Mouse (Mus musculus) right cerebral cortex, adult 18-20 months (tissue): ENCODE data around the gene Gm266.
"Not testable (repeated sequence)": the region's sequence is repeated elsewhere in the genome, so short reads cannot be mapped to it uniquely, and the experiment has no call there.

Source experiments
- DNase-seq: peaks from one replicate; pipeline ENCODE4 v3.0.0; 2022; ENCODE audit warnings: mixed read lengths

Gene Gm266

GRCm38 (mm10) chr12:111485652-111486306 is at the start of gene Gm266:
TSS of gene Gm266 (minus strand) at chr12:111485823.
- DNase-seq, result no peak

DNA sequence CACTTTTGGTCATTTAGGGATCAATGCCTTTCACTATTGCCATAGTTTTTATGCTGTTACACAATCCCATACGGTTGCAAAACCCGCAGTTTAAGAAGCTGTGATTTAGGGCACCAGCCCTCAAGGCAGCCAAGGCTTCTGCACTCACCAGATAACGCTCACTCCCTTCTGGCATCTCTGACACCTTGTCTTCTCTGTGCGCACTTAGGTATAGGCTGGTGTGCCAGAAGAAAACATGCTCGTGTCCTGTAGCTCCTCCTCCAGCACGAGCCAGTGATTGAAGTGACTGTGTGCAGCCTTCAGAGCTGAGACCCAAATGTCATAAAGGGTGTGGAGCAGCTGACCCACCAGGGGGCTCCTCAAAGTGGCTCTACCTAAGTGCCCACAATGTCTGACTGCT is 49.7 kb upstream of the Gm266 start:
- no peak for DNase-seq

DNA sequence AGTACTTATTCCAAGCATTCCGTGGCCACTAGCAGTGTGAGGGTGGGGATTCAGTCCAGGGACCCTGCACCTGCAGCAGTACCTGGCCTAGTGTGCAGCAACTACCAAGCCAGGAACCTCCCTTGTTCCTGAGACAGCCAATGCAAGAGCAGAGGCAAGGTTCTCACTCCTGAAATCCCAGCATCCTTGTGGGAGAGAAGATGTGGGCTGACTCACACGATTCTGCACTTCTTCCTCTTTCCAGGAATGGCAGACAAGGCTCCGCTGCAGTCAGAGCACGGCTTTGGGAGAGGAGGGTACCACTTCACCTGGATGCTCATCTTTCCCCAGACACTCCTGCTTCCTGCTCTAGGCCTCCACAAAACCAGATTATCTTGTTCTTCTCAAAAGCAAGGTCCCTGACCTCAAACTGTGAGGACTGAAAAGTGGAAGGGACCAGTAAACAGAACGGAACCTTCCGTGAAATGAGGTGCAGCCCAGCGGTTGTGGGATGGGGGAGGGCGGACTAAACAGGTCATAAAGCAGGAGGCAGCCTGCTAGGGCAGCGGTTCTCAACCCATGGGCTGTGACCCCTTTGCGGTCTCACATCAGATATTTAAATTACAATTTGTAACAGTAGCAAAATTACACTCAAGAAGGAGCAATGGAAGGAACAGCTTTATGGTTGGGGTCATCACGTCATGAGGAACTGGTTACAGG is 47.6 kb upstream of the Gm266 start:
- DNase-seq, result peak; percentile 54

DNA sequence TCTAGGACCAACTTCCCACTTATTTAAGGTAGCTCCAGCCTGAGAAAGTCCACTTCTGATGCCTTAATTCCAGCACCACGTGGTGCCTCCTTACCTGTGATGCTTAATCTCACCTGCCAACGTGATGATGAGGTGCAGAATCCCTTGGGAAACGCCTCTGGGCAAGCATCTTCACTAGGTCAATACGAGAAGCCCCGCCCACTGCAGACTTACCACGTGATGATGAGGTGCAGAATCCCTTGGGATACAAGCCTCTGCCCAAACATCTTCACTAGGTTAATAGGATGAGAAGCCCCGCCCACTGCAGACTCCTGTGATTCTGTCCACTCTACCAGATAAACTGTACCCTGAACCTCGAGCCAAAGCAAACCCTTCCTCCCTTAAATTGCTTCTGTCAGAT is 43.6 kb upstream of the Gm266 start:
- no peak for DNase-seq

DNA sequence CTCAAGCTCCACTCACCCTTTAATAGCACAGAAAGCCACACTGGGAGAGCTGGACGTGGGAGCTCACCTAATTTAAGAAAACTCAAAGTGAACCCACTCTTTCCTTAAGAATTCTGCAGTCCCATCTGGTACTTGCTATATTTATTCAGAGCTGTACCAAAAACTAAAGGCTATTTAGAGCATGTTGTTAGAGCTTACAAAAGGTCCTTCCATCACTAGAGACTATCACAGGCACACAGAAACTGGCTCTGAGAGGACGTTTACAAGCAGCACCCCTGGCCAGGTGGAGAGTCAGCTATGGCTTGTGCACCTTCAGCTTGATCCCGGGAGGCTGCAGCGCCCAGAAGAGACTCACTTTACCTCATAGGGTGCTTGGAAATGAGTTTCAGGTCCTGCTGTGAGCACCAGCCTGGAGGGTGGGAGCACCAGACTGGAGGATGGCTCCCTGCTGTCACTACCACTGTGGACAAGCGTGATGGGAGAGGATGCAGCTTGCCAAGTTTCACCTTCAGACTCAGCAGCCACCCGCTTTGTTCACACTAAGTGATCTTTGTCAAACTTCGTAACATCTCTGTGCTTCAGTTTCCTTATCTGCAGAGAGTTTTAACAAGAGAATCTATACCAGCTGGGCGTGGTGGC is 42.1 kb upstream of the Gm266 start:
- DNase-seq, result peak; percentile 77

GRCm38 (mm10) chr12:111524883-111525282 is 39.3 kb upstream of the Gm266 start:
- no peak for DNase-seq

- no peak for DNase-seq
Measured at GRCm38 (mm10) chr12:111524469-111524868, 38.8 kb upstream of the Gm266 start.

- no peak for DNase-seq
Measured at GRCm38 (mm10) chr12:111520994-111521393, 35.4 kb upstream of the Gm266 start.

DNA sequence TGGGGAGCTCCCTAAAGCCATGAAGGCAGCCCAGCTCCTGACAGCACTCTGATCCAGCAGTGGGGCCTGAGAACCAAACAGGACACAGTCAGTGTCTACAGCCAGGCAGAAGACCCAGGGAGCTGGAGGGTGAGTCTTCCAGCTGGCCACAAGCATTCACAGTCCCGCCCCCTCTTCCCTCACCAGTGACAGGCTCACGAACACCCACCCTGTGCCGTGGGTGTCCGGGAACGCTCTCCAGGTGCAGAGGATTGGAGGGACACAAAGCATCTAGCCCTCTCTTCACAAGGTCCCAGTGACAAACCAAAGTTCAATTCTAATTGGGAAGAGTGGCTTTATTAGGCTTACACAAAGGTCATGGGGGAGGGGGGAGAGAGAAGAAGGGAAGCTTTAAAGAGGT is 34.2 kb upstream of the Gm266 start:
- peak; percentile 47 for DNase-seq

GRCm38 (mm10) chr12:111518391-111518790 is 32.8 kb upstream of the Gm266 start:
- DNase-seq, result no peak

- no peak for DNase-seq
Measured at GRCm38 (mm10) chr12:111517901-111518300, 32.3 kb upstream of the Gm266 start.

DNA sequence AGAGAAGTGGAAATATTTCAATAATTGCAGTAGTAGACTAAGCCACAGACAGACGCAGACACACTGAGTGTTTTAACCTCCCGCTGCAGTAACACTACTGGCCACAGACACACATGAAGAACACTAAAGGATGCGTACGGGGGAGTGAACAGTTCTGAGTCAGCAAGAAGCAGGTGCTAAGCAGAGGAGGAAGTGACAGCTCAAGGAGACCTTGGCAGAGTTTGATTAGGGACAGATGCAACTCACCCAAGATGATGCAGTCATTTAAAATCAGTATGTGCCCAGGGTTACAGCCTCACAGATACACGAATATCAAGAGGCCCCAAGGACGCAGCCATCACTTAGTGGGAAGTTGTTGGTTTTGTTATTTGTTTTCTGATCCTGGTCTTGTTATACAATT is 31.2 kb upstream of the Gm266 start:
- DNase-seq, result peak; percentile 53

- no peak for DNase-seq
Measured at GRCm38 (mm10) chr12:111515920-111516319, 30.3 kb upstream of the Gm266 start.

DNA sequence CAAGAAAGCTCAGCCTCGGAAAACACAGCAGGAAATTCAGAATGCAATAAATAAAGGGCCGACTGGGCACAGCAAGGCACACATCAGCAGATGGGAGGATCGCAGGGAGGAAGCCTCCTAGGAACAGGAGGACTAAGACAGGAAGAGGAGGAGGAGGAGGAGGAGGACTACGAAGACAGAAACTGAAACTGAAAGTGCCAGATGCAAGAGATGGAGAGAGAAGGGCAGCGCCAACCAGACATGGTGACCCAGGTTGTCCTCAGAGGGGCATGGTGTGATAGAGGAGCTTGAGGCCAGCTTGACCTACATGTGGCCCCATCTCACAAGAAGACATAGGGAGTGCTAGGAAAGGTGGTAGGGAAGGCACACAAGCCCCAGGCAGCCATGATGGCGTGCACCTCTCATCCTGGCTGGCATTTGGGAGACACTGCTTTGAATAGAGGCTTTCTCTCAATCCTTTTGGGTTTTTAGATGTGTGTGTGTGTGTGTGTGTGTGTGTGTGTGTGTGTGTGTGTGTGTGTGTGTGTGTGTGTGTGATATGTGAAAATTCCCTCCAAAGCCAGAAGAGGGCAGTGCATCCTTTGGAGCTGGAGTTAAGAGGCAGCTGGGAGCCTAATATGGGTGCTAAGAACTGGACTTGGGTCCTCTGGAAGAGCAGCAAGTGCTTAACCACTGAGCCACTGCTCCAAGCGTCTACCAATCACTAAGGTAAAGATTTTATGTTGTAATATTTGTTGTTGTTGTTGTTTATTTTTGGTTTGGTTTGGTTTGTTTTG is 29.4 kb upstream of the Gm266 start:
- no peak for DNase-seq

GRCm38 (mm10) chr12:111514231-111514792 is 28.7 kb upstream of the Gm266 start:
- DNase-seq, result peak; percentile 10

DNA sequence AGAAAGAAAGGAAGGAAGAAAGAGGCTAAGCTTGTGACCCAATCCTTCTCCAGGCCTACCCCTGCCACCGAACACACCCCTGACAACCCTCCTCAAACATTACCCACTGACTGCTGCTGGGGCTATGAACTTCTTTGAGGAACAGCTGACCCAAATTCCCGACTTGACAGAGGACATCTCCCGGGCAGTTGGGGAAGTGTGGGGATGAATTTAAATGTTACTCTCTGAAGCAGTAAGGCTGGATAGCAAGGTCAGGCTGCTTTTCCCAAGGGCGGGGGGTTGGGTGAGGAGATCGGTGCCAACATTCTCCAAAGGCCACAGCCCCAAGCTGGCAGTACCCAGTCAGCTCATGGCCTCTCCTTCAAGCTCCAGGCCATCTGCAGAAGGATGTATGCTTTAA is 28.1 kb upstream of the Gm266 start:
- DNase-seq, result peak; percentile 51

GRCm38 (mm10) chr12:111512572-111513063 is 27.0 kb upstream of the Gm266 start:
- no peak for DNase-seq

GRCm38 (mm10) chr12:111508438-111508837 is 22.8 kb upstream of the Gm266 start:
- not testable (repeated sequence) for DNase-seq

- DNase-seq, result no peak
Measured at GRCm38 (mm10) chr12:111507962-111508361, 22.3 kb upstream of the Gm266 start.

DNA sequence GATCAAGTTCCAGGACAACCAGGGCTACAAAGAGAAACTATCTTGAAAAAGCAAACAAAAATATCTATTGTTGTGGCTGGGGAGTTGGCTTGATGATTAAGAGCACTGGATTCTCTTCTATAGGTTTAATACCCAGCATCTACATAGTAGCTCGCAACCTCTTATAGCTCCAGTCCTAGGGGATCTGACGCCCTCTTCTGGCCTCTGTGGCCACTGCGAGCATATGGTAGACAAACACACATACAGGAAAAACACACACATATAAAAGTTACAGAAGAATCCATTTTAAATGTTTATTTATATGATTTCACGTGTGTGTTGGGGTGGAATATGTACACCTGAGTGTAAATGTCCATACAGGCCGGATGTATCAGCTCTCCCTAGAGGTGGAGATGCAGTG is 21.4 kb upstream of the Gm266 start:
- DNase-seq, result no peak

DNA sequence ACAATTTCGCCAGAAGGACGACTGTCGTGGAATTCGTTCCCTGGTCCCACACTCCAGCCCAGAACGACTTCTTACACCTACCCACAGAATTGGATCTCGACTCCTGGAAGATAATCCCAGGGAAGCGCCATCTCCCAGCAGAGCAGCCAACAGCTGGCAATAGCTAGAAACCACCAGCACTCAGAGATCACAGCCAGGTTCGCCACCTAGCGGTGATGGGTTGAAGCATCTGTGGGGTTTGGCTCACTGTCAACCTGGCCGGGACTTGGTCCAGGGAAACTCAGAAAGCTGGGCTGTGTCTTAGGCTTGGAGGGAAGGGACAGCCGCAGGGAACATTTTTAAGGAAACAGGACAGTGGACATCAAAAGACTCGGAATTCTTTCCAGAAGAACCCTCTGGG is 19.3 kb upstream of the Gm266 start:
- peak; percentile 95 for DNase-seq

DNA sequence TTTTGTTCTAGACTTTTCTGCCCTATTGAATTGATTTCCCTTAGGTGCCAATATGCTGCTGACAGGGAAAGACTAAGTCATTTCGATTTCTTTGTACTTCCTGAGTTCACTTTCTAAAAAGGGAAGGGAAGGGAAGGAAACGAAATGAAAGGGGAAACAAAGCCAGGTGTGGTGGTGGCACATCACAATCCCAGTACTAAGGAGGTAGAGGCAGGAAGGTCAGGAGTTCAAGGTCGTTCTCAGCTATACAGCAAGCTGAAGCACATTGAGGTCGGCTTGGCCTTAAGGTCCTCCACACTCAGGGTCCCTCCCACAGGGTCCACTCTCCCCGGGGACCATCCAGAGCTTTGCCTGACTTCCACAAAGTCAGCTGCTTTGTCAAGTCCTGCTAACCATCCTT is 17.9 kb upstream of the Gm266 start:
- DNase-seq, result no peak

GRCm38 (mm10) chr12:111503063-111503567 is 17.5 kb upstream of the Gm266 start:
- DNase-seq, result no peak
